Mouse (Mus musculus) stomach, postnatal 0 days (tissue): ENCODE measurements around the gene Uts2b. TPM values are rescaled to one million over a fixed set of nuclear protein-coding genes. Genes with fewer than 3 reads are reported as not detected.

ENCODE experiments used
- ATAC-seq: fragments of 200-750 bp; cut with Nextera tagmentation; 2 replicates; pipeline ENCODE4 v1.8.0; 2017; ENCODE audit not compliant: low FRiP score, low TSS enrichment
- DNase-seq: peaks from one replicate; pipeline ENCODE4 v3.0.0-alpha.2; 2016; ENCODE audit warnings: low spot score
- H3K27ac ChIP-seq: fragments of 300-500 bp; sonication (generic); replicated peaks from 2 replicates; pipeline ENCODE4 v1.5.1; 2014; ENCODE audit warnings: mild to moderate bottlenecking, control low read depth
- H3K27me3 ChIP-seq: fragments of 300-500 bp; sonication (generic); 2 replicates; pipeline ENCODE4 v1.6.1; 2014; ENCODE audit warnings: low read length; ENCODE audit not compliant: control insufficient read depth, insufficient read depth
- H3K36me3 ChIP-seq: fragments of 300-500 bp; sonication (generic); 2 replicates; pipeline ENCODE4 v1.6.1; 2014; ENCODE audit warnings: low read length, mixed read lengths; ENCODE audit not compliant: control insufficient read depth, insufficient read depth
- H3K4me1 ChIP-seq: fragments of 300-500 bp; sonication (generic); replicated peaks from 2 replicates; pipeline ENCODE4 v1.6.1; 2014; ENCODE audit warnings: antibody characterized with exemption; ENCODE audit not compliant: control insufficient read depth, insufficient read depth
- H3K4me2 ChIP-seq: fragments of 300-500 bp; sonication (generic); replicated peaks from 2 replicates; pipeline ENCODE4 v1.6.1; 2014; ENCODE audit warnings: low read depth, mild to moderate bottlenecking, control low read depth, moderate library complexity
- H3K4me3 ChIP-seq: fragments of 300-500 bp; sonication (generic); 2 replicates; pipeline ENCODE4 v1.5.1; 2014; ENCODE audit warnings: low read depth, low read length, control low read depth
- H3K9ac ChIP-seq: fragments of 300-500 bp; sonication (generic); 2 replicates; pipeline ENCODE4 v1.6.1; 2014; ENCODE audit warnings: mild to moderate bottlenecking, low read length, control low read depth, mixed read lengths
- H3K9me3 ChIP-seq: fragments of 300-500 bp; sonication (generic); 2 replicates; pipeline ENCODE4 v1.6.1; 2016; ENCODE audit warnings: low read length; ENCODE audit not compliant: control insufficient read depth
- CTCF ChIP-seq: IDR thresholded peaks from 2 replicates; pipeline ENCODE4 v1.5.1; 2016; ENCODE audit warnings: antibody characterized with exemption, low read depth, mild to moderate bottlenecking, moderate library complexity
- EP300 ChIP-seq: optimal IDR thresholded peaks from 2 replicates; pipeline ENCODE3; 2016; ENCODE audit warnings: antibody characterized with exemption
- WGBS: fragments of 180-500 bp; shearing (Covaris S2); extraction: QIAGEN DNeasy Blood & Tissue Kit; methylation state at CpG from one replicate; pipeline ENCODE4 v1.1.7; 2014; 5-methylcytosine and 5-hydroxymethylcytosine counted together
- polyA plus RNA-seq: library from polyadenylated mRNA; unstranded; fragments of >200 nt; fragmentation: Nextera tagmentation; extraction: Ambion mirVana; gene quantifications from 2 replicates; pipeline ENCODE4 v1.2.1, GENCODE M21; 2015

The Uts2b gene
- polyA plus RNA-seq, 1 experiment from 2014 or later = 0.23 TPM

DNA sequence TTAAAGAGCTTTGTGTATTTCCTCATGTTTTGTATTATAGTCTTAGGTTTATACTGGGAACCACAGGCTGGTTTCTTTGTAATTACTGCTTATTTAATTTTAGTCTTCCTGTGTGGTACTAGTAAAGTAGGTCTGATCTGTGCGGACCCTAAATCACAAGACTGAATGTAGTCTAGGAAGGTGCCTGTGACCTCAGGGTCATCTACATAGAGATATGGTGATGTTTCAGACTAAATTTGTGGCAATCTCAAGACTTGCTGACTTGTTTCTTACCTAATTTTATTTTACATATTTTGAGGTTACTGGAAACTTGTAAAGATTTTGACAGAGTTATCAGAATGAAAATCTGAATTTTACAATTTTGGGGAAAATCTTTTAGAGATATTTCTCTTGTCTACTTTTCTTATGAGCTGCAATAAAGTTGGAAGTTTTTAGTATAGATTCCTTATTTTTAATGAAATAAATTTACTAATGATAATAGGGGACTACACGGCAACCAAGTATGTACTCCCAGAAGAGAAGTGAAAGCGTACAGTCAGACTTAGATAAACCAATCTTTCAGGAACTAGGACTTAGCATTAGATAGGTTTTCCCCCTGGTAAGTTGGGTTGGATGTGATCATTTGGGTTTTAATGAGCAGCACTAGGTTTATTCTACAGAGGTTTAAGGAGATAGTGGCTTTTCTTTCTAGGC, 29.1 kb upstream of the Uts2b start:
- no peak for TF ChIP-seq CTCF
- no peak for TF ChIP-seq EP300
- no peaks in the 10 kb centered on the region for H3K4me1 ChIP-seq
- no peak overlapping the region for H3K9ac ChIP-seq
- ATAC-seq (no peak), DNase-seq (no peak)
- H3K27me3 ChIP-seq = no peaks in the 10 kb centered on the region
- H3K4me3 ChIP-seq = no peak overlapping the region
- H3K36me3 ChIP-seq = no peaks in the 10 kb centered on the region
- no peak overlapping the region for H3K4me2 ChIP-seq
- no peak overlapping the region for H3K27ac ChIP-seq
- no peaks in the 10 kb centered on the region for H3K9me3 ChIP-seq
- 88% methylated on average over 3 of the region's 3 CpGs for WGBS

DNA sequence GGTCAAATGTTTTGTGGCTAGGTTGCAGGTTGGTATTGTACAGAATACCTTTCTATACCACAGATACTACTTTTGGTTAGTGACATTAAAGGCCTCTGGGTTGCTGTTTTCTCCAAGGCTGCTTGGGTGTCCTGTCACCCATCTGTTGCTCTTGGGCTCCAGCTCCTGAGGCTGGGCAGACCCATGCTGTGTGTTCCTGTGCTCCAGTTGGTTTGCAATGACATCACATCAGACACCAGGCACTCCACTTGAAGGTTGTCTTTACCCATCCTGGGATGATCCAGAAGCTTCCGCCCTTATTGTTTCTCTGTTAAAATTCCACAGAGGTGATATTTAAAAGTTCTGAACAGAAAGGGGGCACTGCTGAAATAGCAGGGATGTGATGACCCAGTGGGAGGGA, 26.9 kb upstream of the Uts2b start:
- ATAC-seq (no peak), DNase-seq (no peak)
- Histone ChIP-seq H3K9me3 (no peaks in the 10 kb centered on the region), H3K27me3 (no peaks in the 10 kb centered on the region), H3K27ac (no peak overlapping the region), H3K4me2 (no peak overlapping the region), H3K9ac (no peak overlapping the region), H3K36me3 (no peaks in the 10 kb centered on the region), H3K4me1 (no peaks in the 10 kb centered on the region), H3K4me3 (no peak overlapping the region)
- 98% methylated on average over 1 of the region's 1 CpGs for WGBS
- TF ChIP-seq EP300 (no peak), CTCF (no peak)

DNA sequence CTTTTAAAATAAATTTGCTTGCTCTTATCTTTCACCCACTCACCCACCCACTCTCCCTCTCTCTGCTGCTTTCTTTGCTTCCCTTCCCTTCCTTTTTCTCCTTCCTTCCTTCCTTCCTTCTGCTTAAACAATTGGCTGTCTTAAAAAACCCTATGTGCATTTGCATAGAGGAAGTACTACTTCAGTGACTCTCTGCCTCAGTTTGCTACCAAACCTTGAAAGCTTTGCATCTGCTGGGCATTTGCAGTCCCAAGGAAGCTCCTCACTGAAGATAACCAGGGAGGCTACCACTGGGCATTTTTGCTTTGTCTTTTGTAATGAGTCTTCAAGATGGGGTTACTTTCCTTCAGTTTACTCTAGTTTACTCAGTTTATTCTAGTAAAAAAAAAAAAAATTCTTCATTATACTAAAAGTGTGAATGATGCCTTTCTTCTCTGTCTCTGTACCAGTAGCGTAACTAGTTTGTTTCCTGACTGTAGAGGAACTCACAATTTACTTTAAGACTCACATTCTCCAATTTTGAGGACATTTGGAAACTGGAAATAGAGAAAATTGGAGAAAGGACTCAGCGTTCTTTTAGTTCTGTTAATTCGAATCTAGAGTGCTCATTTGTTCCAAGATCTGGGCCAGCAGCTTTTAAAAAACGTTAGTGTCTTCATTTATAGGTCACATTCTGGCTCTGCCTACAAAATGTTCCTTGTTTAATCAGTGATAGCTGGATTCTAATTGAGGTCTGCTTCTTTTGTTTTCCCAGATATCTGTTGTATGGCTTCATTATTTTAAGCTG, 25.4 kb upstream of the Uts2b start:
- H3K27ac ChIP-seq = no peak overlapping the region
- no peak overlapping the region for H3K4me3 ChIP-seq
- no peaks in the 10 kb centered on the region for H3K36me3 ChIP-seq
- no peaks in the 10 kb centered on the region for H3K4me1 ChIP-seq
- H3K4me2 ChIP-seq = no peak overlapping the region
- WGBS = 80% methylated on average over 4 of the region's 4 CpGs
- no peaks in the 10 kb centered on the region for H3K27me3 ChIP-seq
- ATAC-seq = no peak
- H3K9me3 ChIP-seq = no peaks in the 10 kb centered on the region
- TF ChIP-seq CTCF (no peak), EP300 (no peak)
- no peak for DNase-seq
- no peak overlapping the region for H3K9ac ChIP-seq

DNA sequence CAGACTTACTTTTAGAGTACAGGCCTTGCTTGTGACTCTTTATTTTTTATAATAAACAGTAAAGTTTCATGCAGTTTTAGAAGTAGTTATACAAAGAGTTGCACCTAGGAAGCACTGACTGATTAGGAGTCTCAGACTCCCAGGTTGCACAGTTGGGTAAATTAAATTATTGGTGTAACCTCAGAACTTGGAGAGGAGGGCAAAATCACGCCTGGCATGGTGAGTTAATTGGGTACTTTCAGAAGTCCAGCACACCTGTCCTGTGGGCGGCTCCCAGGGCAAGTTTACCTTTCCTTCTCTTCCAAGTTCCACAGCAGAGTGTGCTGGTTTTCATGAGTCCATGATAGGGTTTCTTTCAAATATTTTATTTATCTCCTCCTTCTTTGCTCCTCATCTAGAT, 21.8 kb upstream of the Uts2b start:
- Histone ChIP-seq H3K36me3 (no peaks in the 10 kb centered on the region), H3K9me3 (no peaks in the 10 kb centered on the region), H3K4me1 (peaks cover 2% of the 10 kb centered on the region; the same call in 1 of the 2 replicates), H3K4me3 (no peak overlapping the region), H3K9ac (no peak overlapping the region), H3K27me3 (no peaks in the 10 kb centered on the region), H3K27ac (no peak overlapping the region), H3K4me2 (no peak overlapping the region)
- TF ChIP-seq CTCF (no peak), EP300 (no peak)
- DNase-seq (no peak), ATAC-seq (no peak)
- 64% methylated on average over 2 of the region's 2 CpGs for WGBS

GRCm38 (mm10) chr16:27390306-27390705, 20.3 kb upstream of the Uts2b start:
- peaks cover 2% of the 10 kb centered on the region; the same call in 1 of the 2 replicates for H3K4me1 ChIP-seq
- H3K9me3 ChIP-seq = no peaks in the 10 kb centered on the region
- H3K27me3 ChIP-seq = no peaks in the 10 kb centered on the region
- H3K27ac ChIP-seq = 0 out of 2 replicates have a peak overlapping the region, but pooled peaks have one; percentile 18
- DNase-seq (no peak), ATAC-seq (no peak)
- H3K4me2 ChIP-seq = peak overlapping the region; percentile 56
- no peaks in the 10 kb centered on the region for H3K36me3 ChIP-seq
- no peak for TF ChIP-seq CTCF
- no peak for TF ChIP-seq EP300
- WGBS = 66% methylated on average over 4 of the region's 4 CpGs
- peak overlapping the region; percentile 82; the same call in 1 of the 2 replicates for H3K4me3 ChIP-seq
- peak overlapping the region; percentile 99; the same call in 1 of the 2 replicates for H3K9ac ChIP-seq
